Mouse (Mus musculus) natural killer cell, adult 2 months (primary cell): ENCODE measurements around the gene Rtn4ip1.
A peak's percentile ranks its signal among the peaks of the same experiment; 100 is the strongest.
"Not testable (repeated sequence)": the region's sequence is repeated elsewhere in the genome, so short reads cannot be mapped to it uniquely, and the experiment has no call there.

ENCODE experiments used
- DNase-seq, 2 experiments: peaks; one replicate each; pipeline ENCODE4 v3.0.0; 2022; ENCODE audit warnings: low spot score in 2 of 2

Rtn4ip1 gene

DNA sequence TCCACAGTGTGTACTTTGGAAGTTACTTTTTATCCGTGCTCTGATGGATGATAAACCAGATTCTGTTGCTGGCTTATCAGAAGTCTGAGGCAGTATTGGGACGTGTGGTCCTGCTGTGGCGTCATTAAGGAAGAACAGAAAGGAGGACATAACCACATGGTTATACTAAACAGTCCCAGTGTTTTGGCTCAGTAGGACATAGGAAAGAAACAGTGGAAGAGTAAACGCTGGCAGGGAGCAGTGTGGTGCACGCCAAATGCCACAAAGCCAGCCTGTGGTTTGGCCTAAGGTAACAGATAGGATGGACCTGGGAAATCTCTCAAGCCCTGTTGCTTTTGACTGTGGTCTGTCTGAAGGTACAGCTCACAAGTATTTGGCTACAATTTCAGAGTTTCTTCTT, 27.0 kb downstream of the Rtn4ip1 start:
- DNase-seq: no peak

DNA sequence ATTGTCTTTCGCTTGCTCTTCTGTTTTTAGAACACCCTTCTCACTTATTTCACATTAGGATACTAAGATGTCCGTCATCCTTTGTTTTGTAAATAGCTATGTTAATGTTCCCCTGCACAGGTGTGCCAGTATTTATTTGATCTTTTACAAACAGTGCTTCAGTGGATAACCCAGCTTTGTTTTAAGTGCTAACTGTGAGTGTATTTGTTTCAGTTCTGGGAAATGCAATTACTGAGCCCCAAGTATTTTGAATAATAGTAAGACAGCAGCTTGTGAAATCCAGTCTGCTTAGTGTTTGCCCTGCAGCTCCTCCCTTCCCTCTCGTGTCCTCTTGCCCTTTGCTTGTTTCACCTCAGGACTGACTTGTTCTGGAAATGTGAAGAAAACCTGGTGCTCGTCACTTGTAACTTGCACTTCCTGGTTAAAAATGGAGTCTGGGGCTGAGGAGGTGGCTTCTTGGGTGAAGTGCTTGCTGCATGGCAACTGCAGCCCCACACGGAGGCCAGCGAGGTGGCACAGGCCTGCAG, 37.6 kb downstream of the Rtn4ip1 start:
- DNase-seq: no peak

DNA sequence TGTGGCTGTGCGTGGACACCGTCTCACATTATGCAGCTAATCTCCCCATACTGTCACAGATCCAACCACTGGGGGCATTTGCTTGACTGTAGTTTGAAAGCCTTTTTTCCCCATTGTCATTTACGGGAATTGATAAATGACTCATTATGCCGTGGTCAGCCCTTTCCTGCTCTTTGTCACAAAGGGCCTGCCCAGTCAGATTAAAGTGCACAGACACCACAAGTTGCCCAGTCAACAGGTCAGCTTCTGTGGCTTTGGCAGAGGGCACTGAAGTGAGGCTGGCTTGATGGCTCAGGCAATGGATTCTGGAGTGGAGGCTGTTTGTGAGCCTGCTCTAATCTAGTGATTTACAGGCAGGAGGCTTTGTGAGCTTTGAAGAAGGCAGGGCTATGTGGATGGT, 42.1 kb downstream of the Rtn4ip1 start:
- DNase-seq: no peak

DNA sequence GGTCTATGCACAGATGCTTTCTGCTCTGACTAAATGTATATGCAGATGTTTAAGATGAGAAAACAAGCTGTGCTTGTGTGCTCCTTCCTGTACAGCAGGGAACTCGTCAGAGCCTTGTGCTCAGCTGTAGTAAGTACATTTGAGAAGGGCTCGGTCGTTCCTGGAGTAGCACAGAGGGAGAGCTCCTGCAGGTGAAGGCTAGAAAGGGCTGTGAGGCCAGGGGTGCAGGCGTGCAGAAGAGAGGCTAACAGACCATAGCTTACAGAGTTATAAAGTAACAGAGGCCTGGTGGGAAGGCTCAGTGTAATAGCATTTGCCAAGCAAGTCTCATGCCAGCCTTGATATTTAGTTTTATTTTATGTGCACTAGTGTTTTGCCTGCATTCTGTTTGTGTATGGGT, 43.8 kb downstream of the Rtn4ip1 start:
- DNase-seq: no peak

DNA sequence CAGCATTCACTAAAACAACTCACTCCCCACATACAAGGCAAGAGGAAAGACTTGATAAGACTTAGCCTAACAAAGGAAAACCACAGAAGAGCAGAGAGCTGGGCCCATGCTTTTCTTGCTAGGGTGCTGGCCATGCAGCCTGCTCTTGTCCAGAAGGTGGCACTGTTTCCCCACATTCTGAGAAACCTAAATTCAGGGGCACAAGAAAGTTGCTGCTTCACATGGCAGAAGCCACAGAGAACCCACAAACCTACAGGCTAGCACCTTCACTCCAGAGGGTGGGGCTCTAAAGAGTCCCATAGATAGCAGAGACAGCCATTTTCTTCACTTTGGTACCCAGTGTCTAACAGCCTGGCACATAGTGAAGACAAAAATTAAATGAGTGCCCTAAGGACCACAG, 52.3 kb downstream of the Rtn4ip1 start:
- DNase-seq: peak; percentile 71 to 74

DNA sequence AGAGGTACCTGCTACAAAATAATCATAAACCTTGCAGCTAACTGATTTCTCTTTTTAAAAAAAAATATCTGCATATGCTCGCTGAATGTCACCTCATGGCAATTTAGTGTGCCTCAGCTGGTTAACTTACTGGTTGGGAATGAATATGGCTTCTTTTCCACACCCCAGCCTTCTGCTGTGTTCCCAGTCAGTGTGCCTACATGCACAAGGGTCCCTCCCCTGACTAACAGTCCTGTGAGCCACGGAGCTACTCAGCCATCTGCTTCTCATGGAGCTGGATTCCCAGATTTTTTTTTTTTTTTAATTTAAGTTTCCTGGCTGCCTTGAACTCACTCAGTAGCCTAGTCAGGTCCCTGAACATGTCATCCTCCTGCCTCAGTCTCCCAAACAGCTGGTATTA, 63.3 kb downstream of the Rtn4ip1 start:
- no peak for DNase-seq

DNA sequence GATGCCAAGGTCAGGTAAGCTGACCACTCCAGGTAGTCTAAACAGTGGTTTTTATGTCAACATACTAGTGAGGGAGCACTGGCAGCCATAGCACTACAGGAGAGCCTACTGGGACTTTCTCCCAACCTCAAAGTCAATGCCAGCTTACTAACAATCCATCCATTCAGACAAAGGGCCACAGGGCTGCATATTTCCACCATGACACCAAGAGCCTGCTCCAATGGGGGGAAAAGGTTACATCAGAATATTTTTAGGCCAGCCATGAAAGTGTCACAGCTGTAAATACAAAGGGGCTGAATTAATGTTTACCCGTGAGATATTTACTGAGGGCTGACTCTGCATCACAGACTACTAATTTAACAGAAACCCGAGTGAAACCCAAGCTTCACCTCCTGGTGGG, 71.6 kb downstream of the Rtn4ip1 start:
- no peak for DNase-seq

DNA sequence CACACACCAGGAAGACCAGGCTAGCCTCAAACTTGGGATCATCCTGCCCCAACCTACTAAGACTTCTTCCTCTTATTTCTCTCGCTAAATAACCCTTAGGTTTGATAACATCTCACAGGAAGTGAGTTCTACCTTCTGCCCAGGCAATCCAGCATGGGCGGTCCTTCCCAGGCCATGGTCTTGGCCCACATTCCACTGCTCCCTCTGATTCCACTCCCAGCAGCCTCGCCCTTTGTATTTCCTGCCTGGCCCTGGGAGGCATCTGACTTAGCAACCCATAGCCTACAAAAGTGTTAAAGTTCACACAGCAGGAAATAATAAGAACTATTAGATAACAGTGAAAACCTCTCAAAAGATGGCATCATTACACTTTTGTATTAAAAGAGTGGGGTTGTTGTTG, 75.7 kb downstream of the Rtn4ip1 start:
- no peak for DNase-seq

DNA sequence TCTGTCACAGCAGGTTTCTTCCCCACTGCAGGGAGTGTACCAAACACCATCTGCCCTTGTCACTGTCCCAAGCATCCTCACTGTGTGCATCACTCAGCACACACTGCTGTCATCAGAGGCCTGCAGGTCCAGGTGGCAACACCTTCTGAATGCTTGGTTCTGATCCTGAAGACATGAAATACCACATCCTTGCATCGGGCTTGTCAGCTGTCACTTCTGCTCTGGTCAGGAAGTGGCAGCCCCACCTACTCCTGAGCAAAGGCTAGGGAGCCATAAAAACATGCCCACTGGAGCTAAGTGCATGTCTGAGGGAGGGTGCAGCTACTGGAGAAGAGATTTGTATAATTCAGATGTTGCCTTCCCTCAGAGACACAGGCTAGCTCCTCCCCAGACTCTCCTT, 78.5 kb downstream of the Rtn4ip1 start:
- DNase-seq: peak in 1 of 2 experiments; percentile 27

DNA sequence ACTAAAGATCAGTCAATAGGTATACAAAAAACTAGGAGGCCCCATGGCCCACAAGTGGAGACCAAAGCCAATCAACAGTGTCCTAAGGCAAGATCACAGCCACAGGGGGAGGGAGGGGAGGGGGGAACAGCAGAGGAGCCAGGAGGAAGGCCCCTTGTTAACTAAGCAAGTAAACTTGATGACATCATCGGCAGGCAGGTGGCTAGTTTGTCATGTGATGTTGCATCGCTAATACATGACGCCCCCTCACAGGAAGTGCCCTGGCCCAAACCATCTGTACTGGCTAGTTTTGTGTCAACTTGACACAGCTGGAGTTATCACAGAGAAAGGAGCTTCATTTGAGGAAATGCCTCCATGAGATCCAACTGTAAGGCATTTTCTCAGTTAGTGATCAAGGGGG, 79.1 kb downstream of the Rtn4ip1 start:
- not testable (repeated sequence) for DNase-seq

DNA sequence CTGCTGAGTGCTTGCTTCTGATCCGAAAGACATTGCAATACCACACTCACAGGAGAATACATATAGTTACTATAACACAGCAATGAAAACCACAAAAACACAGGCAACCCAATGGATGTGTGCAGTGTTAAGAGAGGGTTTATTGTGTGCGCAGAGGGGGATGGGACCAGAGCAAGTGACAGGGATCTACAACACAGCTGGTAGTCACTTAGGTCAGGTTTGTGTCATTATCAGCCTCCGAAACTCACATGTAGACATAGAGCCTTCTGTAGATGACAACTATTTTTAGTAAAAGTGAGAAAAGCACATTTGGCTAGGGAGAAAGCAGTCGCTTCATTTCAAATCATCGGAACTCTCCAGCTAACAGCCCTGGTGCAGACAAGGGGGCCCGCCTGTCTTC, 80.9 kb downstream of the Rtn4ip1 start:
- DNase-seq: no peak

DNA sequence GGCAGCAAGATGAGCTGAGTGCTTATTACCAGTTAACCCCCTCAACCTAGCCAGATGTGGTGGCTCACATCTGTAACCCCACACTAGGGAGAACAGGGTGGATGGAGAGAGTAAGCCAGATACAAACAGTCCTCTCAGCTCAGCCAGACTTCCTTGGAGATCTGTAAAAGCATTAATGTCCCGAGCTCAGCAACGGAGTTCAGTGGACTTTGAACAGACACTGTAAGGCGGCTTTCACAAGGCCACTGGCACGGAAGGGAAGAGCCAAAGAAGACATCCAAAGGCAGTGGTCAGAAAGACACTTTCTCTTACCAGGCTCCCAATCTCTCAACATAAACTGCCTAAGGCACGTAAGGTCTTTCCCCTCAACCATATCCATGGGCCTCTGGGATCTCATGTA, 81.6 kb downstream of the Rtn4ip1 start:
- no peak for DNase-seq

DNA sequence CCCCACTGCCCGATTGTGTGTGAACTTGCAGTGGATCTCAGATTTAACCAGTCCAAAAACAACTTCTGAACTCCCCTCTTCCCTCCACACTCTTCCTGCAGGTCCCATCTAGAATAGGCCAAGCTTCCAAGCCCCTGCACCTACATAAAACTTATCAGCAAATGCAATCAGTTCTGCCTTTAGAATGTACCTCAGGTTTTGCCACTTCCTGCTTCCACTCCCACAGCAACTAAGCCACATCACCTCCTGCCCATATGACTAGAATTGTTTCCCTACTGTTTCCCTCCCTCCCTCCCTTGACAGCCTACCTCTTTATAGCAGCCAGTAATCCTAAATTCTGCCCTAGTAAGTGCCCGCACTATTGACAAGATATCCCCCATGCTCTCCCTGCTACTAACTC, 82.3 kb downstream of the Rtn4ip1 start:
- no peak for DNase-seq

DNA sequence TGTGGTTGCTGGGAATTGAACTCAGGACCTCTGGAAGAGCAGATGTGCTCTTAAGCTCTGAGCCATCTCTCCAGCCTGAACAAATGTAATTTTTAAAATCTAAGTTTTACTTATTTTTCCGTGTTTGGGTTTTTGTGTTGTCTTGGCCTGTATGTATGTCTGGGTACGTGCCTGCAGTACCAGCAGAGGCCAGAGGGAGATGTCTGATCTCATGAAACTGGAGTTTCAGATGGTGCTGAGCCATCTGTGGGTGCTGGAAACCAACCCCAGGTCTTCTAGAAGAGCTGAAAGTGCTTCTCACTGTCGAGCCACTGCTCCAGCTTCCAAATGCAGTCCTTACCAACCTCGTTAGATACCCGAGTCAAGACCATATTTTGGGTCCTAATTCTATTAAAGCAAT, 89.7 kb downstream of the Rtn4ip1 start:
- no peak for DNase-seq

DNA sequence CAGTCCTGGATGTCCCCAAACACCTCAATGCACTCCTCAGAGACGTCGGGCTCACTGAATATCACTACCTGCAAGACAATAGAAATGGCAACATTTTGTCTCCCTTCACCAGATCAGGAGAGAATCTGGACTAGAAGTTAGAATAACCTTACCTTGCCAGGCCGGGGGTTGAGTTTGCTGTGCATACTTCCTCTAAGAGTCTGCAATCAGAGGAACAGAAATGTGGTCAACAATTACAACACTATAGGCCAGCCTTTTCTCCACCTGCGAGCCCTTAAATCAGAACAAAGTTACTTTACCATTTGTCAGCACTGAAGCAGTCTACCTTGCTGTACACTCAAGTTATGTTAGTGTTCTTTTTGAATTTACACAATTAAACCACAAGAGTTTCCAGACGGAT, 90.9 kb downstream of the Rtn4ip1 start:
- DNase-seq: no peak

DNA sequence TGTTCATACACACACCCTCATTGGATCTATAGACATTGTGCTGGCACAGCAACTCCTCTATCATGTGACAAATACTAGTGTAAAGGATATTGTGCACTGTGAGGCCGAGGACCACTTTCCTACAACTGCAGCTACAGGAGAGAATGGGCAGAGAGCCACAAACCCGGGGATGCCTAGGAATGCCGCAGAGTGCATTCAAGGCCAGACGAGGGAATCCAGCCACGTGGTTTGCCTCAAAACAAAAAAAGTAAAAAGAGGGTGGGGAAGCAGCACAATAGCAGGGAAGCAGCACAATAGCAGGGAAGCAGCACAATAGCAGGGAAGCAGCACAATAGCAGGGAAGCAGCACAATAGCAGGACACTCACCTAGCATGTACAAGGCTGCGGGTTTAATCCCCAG, 91.6 kb downstream of the Rtn4ip1 start:
- no peak for DNase-seq

DNA sequence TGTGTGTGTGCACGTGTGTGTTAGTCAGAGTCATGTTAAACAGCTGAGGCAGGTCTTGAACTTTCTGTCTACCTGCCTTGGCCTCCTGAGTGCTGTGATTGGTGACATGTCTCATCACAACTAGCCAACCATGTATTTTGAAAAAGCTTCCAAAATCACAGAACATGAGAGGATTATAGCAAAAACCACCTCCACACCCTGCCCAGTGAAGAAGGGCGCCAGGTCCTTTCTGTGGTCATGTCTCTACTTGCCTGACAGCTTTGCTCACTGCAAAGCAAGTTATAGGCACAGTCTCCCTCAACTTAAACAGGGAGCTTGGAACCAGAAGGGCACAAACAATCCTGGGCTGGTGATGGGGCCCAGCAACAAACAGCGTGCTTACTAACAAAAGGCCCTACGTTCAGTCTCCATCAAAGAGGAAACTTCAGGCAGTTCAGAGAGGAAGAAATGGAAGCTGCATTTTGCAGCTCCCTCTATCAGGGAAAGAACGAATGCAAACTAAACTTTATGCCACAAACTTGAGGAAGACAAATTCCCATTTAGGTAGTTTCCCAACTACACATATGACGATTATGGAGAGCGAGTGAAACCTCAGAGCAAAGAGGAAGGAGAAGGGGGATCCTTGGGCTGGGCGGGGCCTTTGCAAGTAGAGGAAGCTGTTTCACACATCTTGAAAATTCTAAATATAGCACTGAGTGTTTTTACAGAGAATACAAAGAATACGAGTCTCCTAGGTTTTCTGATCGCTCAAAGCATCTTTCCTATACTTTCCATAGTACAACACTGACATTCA, 94.4 kb downstream of the Rtn4ip1 start:
- DNase-seq: peak; percentile 62 to 63

DNA sequence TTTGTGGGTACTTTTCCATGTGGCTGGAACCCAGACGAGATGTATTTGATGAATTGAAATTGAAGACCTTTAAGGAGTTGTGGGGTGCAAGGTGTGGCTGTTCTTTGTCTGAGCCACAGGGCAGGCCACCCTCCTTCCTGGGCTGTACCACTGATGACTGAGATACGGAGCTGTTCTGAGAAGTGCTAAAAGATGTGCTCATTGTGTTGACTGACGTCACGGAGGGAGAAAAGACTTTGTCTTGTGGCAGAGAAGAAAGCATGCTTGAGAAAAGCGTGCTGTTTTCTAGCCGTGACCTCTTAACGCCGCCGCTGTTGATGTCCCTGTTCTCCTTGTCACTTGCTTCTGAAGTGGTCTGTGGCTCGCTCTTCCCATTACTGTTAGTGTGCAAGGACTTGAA, 95.7 kb downstream of the Rtn4ip1 start:
- peak; percentile 69 to 81 for DNase-seq

DNA sequence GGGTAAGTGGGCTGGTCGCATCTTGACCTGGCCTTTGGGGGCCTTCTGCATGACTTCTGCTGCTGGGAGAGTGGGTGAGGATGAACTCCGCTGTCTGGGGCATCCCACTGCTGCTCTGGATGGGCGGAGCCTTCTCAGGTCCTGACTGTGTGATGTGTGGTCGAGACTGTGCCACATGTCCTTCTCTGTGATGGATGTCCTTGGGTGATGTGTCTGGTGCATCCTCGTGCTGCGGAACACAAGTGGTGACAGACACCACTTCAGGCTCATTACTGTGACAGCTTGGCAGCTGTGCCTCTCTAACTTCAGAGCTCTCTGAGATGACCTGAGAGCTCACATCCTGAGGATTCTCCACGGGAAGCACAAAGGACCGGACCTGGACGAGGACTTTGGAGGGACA, 96.4 kb downstream of the Rtn4ip1 start:
- DNase-seq: no peak

DNA sequence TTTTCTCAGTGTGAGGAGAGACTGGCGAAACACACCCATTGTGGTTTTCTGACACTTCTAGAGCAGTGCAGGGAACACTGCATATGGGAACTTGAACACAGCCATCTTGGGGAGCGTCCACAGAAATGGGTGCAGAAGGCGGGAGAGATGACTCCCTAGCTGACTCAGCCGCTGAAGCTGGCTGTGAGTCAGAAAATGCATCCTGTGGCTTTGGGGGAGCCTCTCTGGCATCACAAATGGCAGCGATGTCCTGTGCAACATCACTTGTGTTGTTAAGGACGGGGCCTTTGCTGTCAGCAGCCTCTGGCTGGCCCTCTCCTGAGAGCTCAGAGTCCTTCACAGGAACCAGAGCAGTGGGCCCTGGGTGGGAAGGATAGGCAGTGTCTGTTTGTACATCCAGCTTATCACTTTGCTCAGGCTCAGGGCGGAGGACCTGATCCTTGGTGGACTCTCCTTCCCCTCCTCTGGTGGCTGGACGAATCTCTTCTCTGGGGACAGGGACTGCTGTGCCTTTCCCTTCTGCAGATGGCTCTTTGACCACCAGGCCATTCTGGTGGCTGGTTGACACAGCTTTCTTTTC, 97.0 kb downstream of the Rtn4ip1 start:
- DNase-seq: no peak

DNA sequence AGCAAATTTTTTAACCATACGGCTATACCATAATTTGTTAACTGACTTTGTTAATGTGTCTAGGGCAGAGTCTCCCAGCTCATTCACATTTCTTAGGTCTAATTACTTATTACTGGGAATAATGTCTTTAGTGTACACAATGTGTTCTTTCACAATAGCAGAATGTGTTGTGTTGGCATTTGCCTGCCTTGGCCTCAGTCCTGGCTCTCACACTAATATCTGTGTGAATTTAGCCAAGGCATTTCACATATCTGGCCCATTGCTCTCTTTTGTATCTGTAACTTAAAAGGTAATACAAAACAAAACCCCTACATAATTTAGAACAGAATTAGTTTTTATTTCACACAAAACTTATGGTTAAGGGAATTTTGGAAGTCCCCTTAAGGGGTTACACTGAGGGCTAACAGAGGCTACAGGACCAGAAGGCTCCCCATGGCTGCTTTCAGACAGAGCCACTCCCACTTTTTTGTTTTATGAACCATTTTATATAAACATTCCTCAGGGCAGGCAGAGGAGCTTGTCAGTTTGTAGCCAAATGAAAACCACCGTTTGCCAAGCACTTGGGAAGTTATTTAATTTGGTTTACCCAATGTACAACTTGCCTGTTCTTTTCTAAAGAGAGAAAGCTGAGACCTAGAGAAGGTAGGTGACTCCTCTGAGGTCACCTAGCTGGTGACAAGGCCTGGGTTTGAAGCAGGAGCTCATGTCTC, 98.7 kb downstream of the Rtn4ip1 start:
- no peak for DNase-seq

DNA sequence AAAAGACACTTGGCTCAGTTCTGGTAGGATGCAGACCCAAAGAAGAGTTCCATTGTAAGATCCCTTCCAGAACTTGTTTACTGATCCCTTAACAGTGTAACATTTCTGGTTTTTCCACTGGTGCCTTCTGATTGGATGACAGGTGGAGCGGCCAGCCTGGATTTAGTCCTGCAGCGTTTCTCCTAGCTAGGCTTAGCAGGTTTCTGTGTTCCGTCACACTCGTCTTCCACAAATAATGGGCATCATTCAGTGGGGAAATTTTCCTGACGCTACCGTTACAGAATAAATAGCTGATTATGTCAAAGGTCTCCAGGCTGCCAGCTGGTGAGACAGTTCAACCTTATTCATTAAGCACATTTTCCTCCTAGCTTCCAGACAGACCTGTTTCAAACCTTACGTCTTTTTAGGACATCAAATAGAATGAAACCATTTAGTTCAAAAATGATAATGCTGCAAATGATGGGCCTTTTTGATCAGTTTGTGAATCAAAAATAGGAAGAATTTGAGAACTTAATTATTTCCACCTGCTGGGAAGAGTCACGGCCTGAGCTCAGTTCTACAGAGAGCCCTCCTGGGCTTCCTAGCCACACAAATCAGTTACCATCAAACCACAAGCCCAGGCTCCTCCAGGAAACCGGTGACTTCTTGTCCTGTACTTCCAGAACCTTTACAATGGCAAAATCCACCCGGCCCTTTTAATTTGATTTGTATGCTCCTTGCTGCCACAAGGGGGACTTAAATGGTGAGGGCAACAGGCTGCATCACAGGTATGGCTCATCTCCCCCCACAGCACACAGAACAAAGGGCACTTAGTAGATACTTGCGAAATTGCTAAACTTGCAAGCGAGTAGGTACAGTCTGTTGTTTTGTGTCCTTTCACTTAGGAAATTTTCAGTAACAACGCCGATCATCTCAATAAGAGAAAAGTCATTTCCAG, 100.7 kb downstream of the Rtn4ip1 start:
- peak; percentile 36 to 52 for DNase-seq
